Mouse (Mus musculus): Measurements from ENCODE around the gene Cryba4. TPM values are rescaled to one million over a fixed set of nuclear protein-coding genes. Genes with fewer than 3 reads are reported as not detected.

Cryba4 gene
- total and polyA plus RNA-seq, 2 experiments from 2014 or later = 1.6 to 3.7 TPM

DNA sequence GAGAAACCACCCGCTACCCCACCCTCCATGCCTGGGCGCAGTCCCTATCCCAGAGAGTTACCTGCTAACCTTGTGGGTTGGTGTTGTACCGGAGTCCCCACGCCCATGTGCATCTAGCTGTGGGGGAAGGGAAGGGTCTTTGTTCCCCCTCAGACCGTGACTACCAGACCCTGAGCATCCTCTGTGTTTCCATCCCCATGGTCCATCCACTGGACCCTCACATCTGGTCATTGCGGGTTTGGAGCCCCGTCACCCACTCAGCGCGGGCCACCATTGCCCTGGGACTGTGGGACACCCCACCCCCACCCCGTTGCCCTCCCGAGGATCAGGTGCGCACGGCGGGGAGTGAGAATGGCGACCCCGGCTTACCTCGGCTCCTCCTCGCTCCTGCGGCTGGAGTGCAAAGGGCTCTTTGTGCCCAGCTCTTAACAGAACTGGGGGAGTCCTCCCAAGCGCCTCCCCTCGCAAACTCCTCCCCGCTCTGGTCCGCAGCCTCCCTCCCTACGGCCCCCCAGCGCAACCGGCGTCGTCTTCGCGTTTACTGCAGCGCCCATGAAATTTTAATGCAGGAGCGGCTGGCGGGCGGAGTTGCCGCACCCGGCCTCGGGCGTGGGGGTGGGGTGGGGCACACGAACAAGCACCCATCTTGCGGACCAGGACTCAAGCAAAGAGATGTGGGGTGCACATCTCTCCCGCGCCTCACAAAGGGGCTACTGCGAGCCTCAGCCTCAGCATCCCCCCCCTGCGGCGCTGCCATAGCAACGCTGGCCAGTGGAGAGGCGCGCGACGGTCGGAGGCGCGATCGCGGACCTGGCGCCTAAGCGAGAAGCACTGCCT is 23.9 kb downstream of the Cryba4 start:
- TF ChIP-seq CTCF (IDR thresholded peaks at IDR 0.05; ENCODE audit: low read depth) = no peak
- no peak for TF ChIP-seq EP300 (IDR thresholded peaks at IDR 0.05; ENCODE audit: low read depth)
- Histone ChIP-seq H3K4me3 (ENCODE audit: low read depth, low read length) (peak overlapping the region; percentile 25), H3K36me3 (replicated peaks; ENCODE audit: control insufficient read depth, insufficient read depth, low read length) (no peaks in the 10 kb centered on the region), H3K27me3 (ENCODE audit: control insufficient read depth, insufficient read depth, low read length) (peaks cover 63% of the 10 kb centered on the region), H3K4me1 (ENCODE audit: control insufficient read depth, insufficient read depth) (no peaks in the 10 kb centered on the region), H3K27ac (ENCODE audit: low read depth) (no peak overlapping the region), H3K9me3 (replicated peaks; ENCODE audit: control insufficient read depth, low read length) (no peaks in the 10 kb centered on the region), H3K9ac (replicated peaks; ENCODE audit: low read depth, low read length) (no peak overlapping the region), H3K4me2 (ENCODE audit: low read depth, low read length) (peak overlapping the region; percentile 38)
- WGBS = 2% methylated on average over 57 of the region's 57 CpGs
- DNase-seq (ENCODE audit: low spot score) (no peak), ATAC-seq (ENCODE audit: insufficient read depth, low read depth) (no peak; the same call in 1 of the 2 replicates)

DNA sequence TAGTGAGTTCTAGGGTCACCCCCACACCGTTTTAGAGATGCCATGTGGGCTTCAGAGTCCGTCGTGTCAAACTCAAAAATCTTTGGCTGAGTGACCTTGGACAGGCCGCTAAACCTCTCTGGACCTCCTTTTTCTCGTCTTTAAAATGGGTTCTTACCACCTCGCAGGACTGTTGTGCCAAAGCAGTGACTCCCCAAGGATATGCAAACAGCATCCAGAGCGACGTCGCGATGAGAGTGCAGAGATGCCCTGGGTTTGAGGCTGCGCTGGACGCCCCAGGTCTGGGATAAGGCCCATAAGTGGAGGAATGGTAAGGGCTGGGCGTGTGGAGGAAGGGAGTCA is 24.4 kb downstream of the Cryba4 start:
- Histone ChIP-seq H3K4me2 (ENCODE audit: low read depth, low read length) (no peak overlapping the region), H3K27me3 (ENCODE audit: control insufficient read depth, insufficient read depth, low read length) (peaks cover 69% of the 10 kb centered on the region), H3K9me3 (replicated peaks; ENCODE audit: control insufficient read depth, low read length) (no peaks in the 10 kb centered on the region), H3K36me3 (replicated peaks; ENCODE audit: control insufficient read depth, insufficient read depth, low read length) (no peaks in the 10 kb centered on the region), H3K4me1 (ENCODE audit: control insufficient read depth, insufficient read depth) (no peaks in the 10 kb centered on the region), H3K27ac (ENCODE audit: low read depth) (no peak overlapping the region), H3K4me3 (ENCODE audit: low read depth, low read length) (no peak overlapping the region), H3K9ac (replicated peaks; ENCODE audit: low read depth, low read length) (no peak overlapping the region)
- no peak for ATAC-seq (ENCODE audit: insufficient read depth, low read depth)
- WGBS = 4% methylated on average over 13 of the region's 13 CpGs
- no peak for TF ChIP-seq CTCF (IDR thresholded peaks at IDR 0.05; ENCODE audit: low read depth)
- TF ChIP-seq EP300 (IDR thresholded peaks at IDR 0.05; ENCODE audit: low read depth) = no peak
- DNase-seq (ENCODE audit: low spot score) = no peak

DNA sequence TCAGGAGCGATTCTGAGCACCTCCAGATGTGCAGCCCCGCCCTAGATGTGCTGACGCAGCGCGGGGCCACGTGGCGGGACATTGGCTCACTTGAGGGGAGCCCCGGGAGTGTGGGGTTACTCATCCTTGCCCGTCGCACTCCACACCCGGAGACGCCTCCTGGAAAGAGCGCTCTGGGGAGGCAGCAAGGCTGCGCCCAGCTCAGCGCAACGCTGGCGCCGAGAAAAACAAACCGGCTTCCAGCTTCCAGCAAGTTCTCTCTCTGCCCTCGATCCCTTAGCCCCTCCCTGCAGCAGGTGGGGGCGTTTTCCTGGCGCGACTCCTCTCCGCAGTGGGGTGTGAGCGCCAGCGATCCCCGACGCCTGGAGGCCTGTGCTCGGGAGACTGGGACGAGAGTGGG is 25.0 kb downstream of the Cryba4 start:
- no peaks in the 10 kb centered on the region for H3K4me1 ChIP-seq (ENCODE audit: control insufficient read depth, insufficient read depth)
- H3K27ac ChIP-seq (ENCODE audit: low read depth) = no peak overlapping the region
- DNase-seq (ENCODE audit: low spot score) (no peak), ATAC-seq (ENCODE audit: insufficient read depth, low read depth) (no peak)
- TF ChIP-seq EP300 (IDR thresholded peaks at IDR 0.05; ENCODE audit: low read depth) (no peak), CTCF (IDR thresholded peaks at IDR 0.05; ENCODE audit: low read depth) (no peak)
- H3K9me3 ChIP-seq (replicated peaks; ENCODE audit: control insufficient read depth, low read length) = no peaks in the 10 kb centered on the region
- WGBS = 2% methylated on average over 30 of the region's 30 CpGs
- H3K4me3 ChIP-seq (ENCODE audit: low read depth, low read length) = peak overlapping the region; percentile 19
- no peak overlapping the region for H3K9ac ChIP-seq (replicated peaks; ENCODE audit: low read depth, low read length)
- no peaks in the 10 kb centered on the region for H3K36me3 ChIP-seq (replicated peaks; ENCODE audit: control insufficient read depth, insufficient read depth, low read length)
- peaks cover 71% of the 10 kb centered on the region for H3K27me3 ChIP-seq (ENCODE audit: control insufficient read depth, insufficient read depth, low read length)
- H3K4me2 ChIP-seq (ENCODE audit: low read depth, low read length) = peak overlapping the region; percentile 29; the same call in 1 of the 2 replicates

GRCm38 (mm10) chr5:112225591-112225990 is 26.7 kb downstream of the Cryba4 start:
- Histone ChIP-seq H3K9me3 (replicated peaks; ENCODE audit: control insufficient read depth, low read length) (no peaks in the 10 kb centered on the region), H3K27ac (ENCODE audit: low read depth) (no peak overlapping the region), H3K27me3 (ENCODE audit: control insufficient read depth, insufficient read depth, low read length) (peaks cover 77% of the 10 kb centered on the region), H3K4me3 (ENCODE audit: low read depth, low read length) (no peak overlapping the region), H3K4me2 (ENCODE audit: low read depth, low read length) (no peak overlapping the region), H3K36me3 (replicated peaks; ENCODE audit: control insufficient read depth, insufficient read depth, low read length) (no peaks in the 10 kb centered on the region), H3K9ac (replicated peaks; ENCODE audit: low read depth, low read length) (no peak overlapping the region), H3K4me1 (ENCODE audit: control insufficient read depth, insufficient read depth) (no peaks in the 10 kb centered on the region)
- ATAC-seq (ENCODE audit: insufficient read depth, low read depth) = no peak
- TF ChIP-seq CTCF (IDR thresholded peaks at IDR 0.05; ENCODE audit: low read depth) = no peak
- no peak for TF ChIP-seq EP300 (IDR thresholded peaks at IDR 0.05; ENCODE audit: low read depth)
- WGBS = 70% methylated on average over 6 of the region's 6 CpGs
- DNase-seq (ENCODE audit: low spot score) = no peak

GRCm38 (mm10) chr5:112220203-112220602 is 32.1 kb downstream of the Cryba4 start:
- ATAC-seq (ENCODE audit: insufficient read depth, low read depth) (no peak), DNase-seq (ENCODE audit: low spot score) (no peak)
- Histone ChIP-seq H3K27ac (ENCODE audit: low read depth) (no peak overlapping the region), H3K9me3 (replicated peaks; ENCODE audit: control insufficient read depth, low read length) (no peaks in the 10 kb centered on the region), H3K4me3 (ENCODE audit: low read depth, low read length) (no peak overlapping the region), H3K27me3 (ENCODE audit: control insufficient read depth, insufficient read depth, low read length) (peaks cover 49% of the 10 kb centered on the region; the same call in 1 of the 2 replicates), H3K9ac (replicated peaks; ENCODE audit: low read depth, low read length) (no peak overlapping the region), H3K4me1 (ENCODE audit: control insufficient read depth, insufficient read depth) (no peaks in the 10 kb centered on the region), H3K36me3 (replicated peaks; ENCODE audit: control insufficient read depth, insufficient read depth, low read length) (no peaks in the 10 kb centered on the region), H3K4me2 (ENCODE audit: low read depth, low read length) (no peak overlapping the region)
- TF ChIP-seq EP300 (IDR thresholded peaks at IDR 0.05; ENCODE audit: low read depth) (no peak), CTCF (IDR thresholded peaks at IDR 0.05; ENCODE audit: low read depth) (no peak)
- WGBS = 60% methylated on average over 8 of the region's 8 CpGs

Measured in heart, postnatal 0 days (tissue).